Mouse (Mus musculus): Measurements from ENCODE around the gene Gbx2. TPM values are rescaled to one million over a fixed set of nuclear protein-coding genes. Genes with fewer than 3 reads are reported as not detected.

Gbx2 gene
- polyA plus RNA-seq (2015; fragmentation: Nextera tagmentation; extraction: Ambion mirVana): 0.10 TPM in 1 of 2 replicates, not detected in the other

DNA sequence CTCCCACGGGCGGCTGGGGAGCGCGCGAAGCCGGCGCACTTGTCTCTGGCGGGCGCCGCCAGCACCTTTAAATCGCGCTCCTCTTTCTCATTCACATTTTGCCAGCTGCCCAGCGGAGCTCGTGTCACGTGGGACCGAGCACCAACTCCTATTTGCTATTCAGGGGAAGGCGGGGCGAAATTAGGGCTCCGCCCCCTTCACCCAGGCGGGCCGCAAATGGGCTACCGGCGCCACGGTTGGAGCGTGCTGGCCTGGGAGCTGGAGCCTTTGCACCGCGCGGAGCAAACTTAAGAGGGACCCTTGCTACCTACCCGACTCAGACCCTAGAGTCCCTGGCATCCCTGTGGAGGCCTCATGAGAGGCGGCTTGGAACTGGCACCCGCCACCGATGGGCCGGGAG lies at the start of gene Gbx2:
TSS of gene Gbx2 (minus strand) at position 60 of the 400 bp plus-strand sequence.
- ATAC-seq (replicated peaks; ENCODE audit: low FRiP score): peak; percentile 76
- no peak within 1 kb of the TSS for H3K27ac ChIP-seq
- peak within 1 kb of the TSS; percentile 7; the same call in 1 of the 2 replicates for H3K9ac ChIP-seq
- H3K36me3 ChIP-seq: no peaks in the 10 kb centered on the region
- H3K4me3 ChIP-seq (replicated peaks): peak within 1 kb of the TSS; percentile 47
- H3K27me3 ChIP-seq: peaks cover 99% of the 10 kb centered on the region
- H3K4me1 ChIP-seq: peaks cover 49% of the 10 kb centered on the region
- H3K9me3 ChIP-seq (replicated peaks): no peaks in the 10 kb centered on the region
- H3K4me2 ChIP-seq: peak within 1 kb of the TSS; percentile 79
- WGBS: under 1% methylated on average over 33 of the region's 33 CpGs

GRCm38 (mm10) chr1:89977261-89977660 lies 46.3 kb upstream of the Gbx2 start:
- Histone ChIP-seq H3K4me3 (replicated peaks) (no peak overlapping the region), H3K4me1 (no peaks in the 10 kb centered on the region), H3K4me2 (no peak overlapping the region), H3K27me3 (peaks cover 25% of the 10 kb centered on the region), H3K9ac (no peak overlapping the region), H3K36me3 (no peaks in the 10 kb centered on the region), H3K27ac (no peak overlapping the region), H3K9me3 (replicated peaks) (no peaks in the 10 kb centered on the region)
- 93% methylated on average over 8 of the region's 8 CpGs for WGBS
- ATAC-seq (replicated peaks; ENCODE audit: low FRiP score): no peak

DNA sequence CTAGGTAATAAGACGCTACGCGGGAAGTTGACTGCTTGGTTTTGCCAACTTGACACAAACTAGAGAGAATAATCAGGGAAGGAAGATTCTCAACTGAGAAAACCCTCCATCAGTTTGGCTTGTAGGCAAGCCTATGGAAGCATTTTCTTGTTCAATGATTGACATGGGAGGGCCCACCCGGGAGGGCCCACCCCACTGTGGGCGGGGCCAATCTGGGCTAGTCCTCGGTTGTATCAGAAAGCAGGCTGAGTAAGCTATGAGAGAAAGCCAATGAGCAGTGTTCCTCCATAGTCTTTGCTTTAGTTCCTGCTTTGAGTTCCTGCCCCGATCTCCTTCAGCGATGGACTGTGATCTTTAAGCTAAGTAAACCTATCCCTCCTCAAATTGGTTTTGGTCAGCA lies 45.4 kb upstream of the Gbx2 start:
- Histone ChIP-seq H3K9me3 (replicated peaks) (no peaks in the 10 kb centered on the region), H3K27me3 (peaks cover 33% of the 10 kb centered on the region), H3K4me2 (no peak overlapping the region), H3K9ac (no peak overlapping the region), H3K27ac (no peak overlapping the region), H3K4me1 (no peaks in the 10 kb centered on the region), H3K4me3 (replicated peaks) (no peak overlapping the region), H3K36me3 (no peaks in the 10 kb centered on the region)
- 83% methylated on average over 8 of the region's 8 CpGs for WGBS
- no peak for ATAC-seq (replicated peaks; ENCODE audit: low FRiP score)

- Histone ChIP-seq H3K9ac (no peak overlapping the region), H3K9me3 (replicated peaks) (no peaks in the 10 kb centered on the region), H3K36me3 (no peaks in the 10 kb centered on the region), H3K4me1 (no peaks in the 10 kb centered on the region), H3K4me3 (replicated peaks) (no peak overlapping the region), H3K27me3 (peaks cover 52% of the 10 kb centered on the region), H3K27ac (no peak overlapping the region), H3K4me2 (no peak overlapping the region)
- WGBS: 77% methylated on average over 8 of the region's 8 CpGs
- ATAC-seq (replicated peaks; ENCODE audit: low FRiP score): no peak
Observed at GRCm38 (mm10) chr1:89974541-89974940, 43.6 kb upstream of the Gbx2 start.

GRCm38 (mm10) chr1:89971848-89972247 lies 40.9 kb upstream of the Gbx2 start:
- no peak for ATAC-seq (replicated peaks; ENCODE audit: low FRiP score)
- Histone ChIP-seq H3K27ac (no peak overlapping the region), H3K36me3 (no peaks in the 10 kb centered on the region), H3K4me3 (replicated peaks) (no peak overlapping the region), H3K27me3 (peaks cover 66% of the 10 kb centered on the region), H3K9ac (no peak overlapping the region), H3K9me3 (replicated peaks) (no peaks in the 10 kb centered on the region), H3K4me1 (peaks cover 13% of the 10 kb centered on the region), H3K4me2 (no peak overlapping the region)
- WGBS: 39% methylated on average over 8 of the region's 8 CpGs

DNA sequence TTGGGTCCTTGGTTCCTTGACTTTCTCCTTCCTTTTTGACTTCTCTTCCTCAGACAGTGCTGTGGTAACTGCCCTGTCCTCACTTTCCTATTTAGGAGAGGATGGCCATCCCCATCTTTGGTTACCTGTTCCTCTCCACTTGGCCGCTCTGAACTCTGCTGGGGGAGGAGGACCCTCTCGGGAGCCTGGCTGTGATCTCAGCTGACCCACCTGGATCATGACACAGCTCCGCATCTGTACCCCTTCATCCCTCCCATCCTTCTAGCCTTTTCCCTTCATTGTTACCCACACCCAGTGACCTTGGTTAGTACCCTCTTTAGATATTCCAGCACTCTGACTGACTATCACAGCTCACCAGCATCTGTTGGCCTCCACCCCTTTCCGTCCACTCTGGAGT lies 38.7 kb upstream of the Gbx2 start:
- no peak overlapping the region for H3K4me2 ChIP-seq
- no peak overlapping the region for H3K27ac ChIP-seq
- peaks cover 13% of the 10 kb centered on the region for H3K4me1 ChIP-seq
- no peaks in the 10 kb centered on the region for H3K36me3 ChIP-seq
- H3K27me3 ChIP-seq: peaks cover 85% of the 10 kb centered on the region
- no peak for ATAC-seq (replicated peaks; ENCODE audit: low FRiP score)
- no peak overlapping the region for H3K9ac ChIP-seq
- no peak overlapping the region for H3K4me3 ChIP-seq (replicated peaks)
- 79% methylated on average over 4 of the region's 4 CpGs for WGBS
- no peaks in the 10 kb centered on the region for H3K9me3 ChIP-seq (replicated peaks)

GRCm38 (mm10) chr1:89969072-89969713 lies 38.2 kb upstream of the Gbx2 start:
- 44% methylated on average over 10 of the region's 10 CpGs for WGBS
- Histone ChIP-seq H3K27ac (no peak overlapping the region), H3K4me3 (replicated peaks) (peak overlapping the region; percentile 62), H3K9ac (no peak overlapping the region), H3K36me3 (no peaks in the 10 kb centered on the region), H3K9me3 (replicated peaks) (no peaks in the 10 kb centered on the region), H3K27me3 (peaks cover 87% of the 10 kb centered on the region), H3K4me2 (peak overlapping the region; percentile 93; the same call in 1 of the 2 replicates), H3K4me1 (peaks cover 16% of the 10 kb centered on the region)
- no peak for ATAC-seq (replicated peaks; ENCODE audit: low FRiP score)

GRCm38 (mm10) chr1:89968111-89968851 lies 37.3 kb upstream of the Gbx2 start:
- Histone ChIP-seq H3K9me3 (replicated peaks) (no peaks in the 10 kb centered on the region), H3K27ac (no peak overlapping the region), H3K4me1 (peaks cover 16% of the 10 kb centered on the region), H3K9ac (peak overlapping the region; percentile 37), H3K4me2 (peak overlapping the region; percentile 93), H3K4me3 (replicated peaks) (peak overlapping the region; percentile 62), H3K36me3 (no peaks in the 10 kb centered on the region), H3K27me3 (peaks cover 95% of the 10 kb centered on the region)
- WGBS: under 1% methylated on average over 95 of the region's 95 CpGs
- no peak for ATAC-seq (replicated peaks; ENCODE audit: low FRiP score)

DNA sequence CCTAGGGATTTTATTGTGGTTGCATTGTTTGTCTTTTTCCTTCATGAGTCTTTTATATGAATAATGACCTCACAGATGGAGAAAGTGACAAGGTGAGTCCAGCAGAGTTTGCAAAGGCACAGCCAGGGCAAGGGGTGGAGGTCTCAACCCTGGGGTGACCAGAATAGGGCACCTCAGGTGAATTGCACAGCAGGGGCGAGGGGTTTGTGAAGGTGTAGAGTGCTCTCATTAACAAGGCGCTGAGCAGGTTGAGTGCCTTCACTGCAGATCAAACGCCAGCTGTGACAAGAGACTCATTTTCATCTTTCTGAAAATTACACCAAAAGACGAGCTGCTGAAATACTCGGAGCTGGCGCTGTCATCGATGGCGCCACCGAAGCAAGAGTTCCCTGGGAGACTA lies 36.6 kb upstream of the Gbx2 start:
- no peak for ATAC-seq (replicated peaks; ENCODE audit: low FRiP score)
- H3K9me3 ChIP-seq (replicated peaks): no peaks in the 10 kb centered on the region
- H3K27me3 ChIP-seq: peaks cover 97% of the 10 kb centered on the region
- peak overlapping the region; percentile 93 for H3K4me2 ChIP-seq
- peaks cover 16% of the 10 kb centered on the region for H3K4me1 ChIP-seq
- H3K27ac ChIP-seq: no peak overlapping the region
- no peaks in the 10 kb centered on the region for H3K36me3 ChIP-seq
- H3K9ac ChIP-seq: no peak overlapping the region
- WGBS: 14% methylated on average over 9 of the region's 9 CpGs
- H3K4me3 ChIP-seq (replicated peaks): 0 out of 2 replicates have a peak overlapping the region, but pooled peaks have one; percentile 62

DNA sequence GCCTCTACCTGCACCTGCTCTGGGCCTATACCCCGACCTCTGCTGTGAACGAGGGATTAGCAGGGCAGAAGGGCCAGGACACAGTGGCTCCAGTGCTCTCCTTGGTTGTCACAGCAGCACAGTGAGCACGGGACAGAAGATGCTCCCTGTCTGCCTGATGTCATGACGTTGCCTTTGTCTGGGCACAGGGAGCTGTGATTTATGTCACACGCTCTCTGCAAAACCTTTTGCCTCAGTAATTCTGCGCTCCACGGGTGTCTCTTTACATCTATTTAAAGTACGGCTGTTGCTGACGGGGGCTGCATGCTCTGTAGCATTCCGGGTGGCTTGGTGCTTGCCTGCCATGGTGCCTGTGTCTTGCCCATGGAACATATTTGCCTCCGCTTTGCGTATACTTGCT lies 33.4 kb upstream of the Gbx2 start:
- H3K27me3 ChIP-seq: peaks cover 91% of the 10 kb centered on the region
- WGBS: 47% methylated on average over 12 of the region's 12 CpGs

DNA sequence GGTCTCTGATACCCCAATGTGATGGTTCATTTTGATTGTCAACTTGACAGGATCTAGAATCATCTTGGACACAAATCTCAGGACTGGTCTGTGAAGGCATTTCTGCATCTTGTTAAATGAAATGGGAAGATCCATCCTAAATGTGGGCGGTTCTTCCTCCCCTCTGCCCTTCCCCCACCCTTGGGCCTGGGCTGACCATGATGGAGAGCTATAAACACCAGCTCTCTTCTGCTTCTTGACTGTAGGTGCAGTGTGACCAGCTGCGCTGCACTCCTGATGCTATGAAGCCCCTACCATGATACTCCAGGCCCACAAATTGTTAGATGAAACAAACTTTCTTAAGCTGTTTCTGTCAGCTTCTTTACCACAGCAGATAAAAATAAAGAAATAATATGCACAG lies 32.3 kb upstream of the Gbx2 start:
- H3K9ac ChIP-seq: no peak overlapping the region
- no peaks in the 10 kb centered on the region for H3K36me3 ChIP-seq
- 84% methylated on average over 2 of the region's 2 CpGs for WGBS
- H3K9me3 ChIP-seq (replicated peaks): no peaks in the 10 kb centered on the region
- H3K27me3 ChIP-seq: peaks cover 90% of the 10 kb centered on the region
- no peak overlapping the region for H3K4me3 ChIP-seq (replicated peaks)
- ATAC-seq (replicated peaks; ENCODE audit: low FRiP score): no peak
- peaks cover 15% of the 10 kb centered on the region for H3K4me1 ChIP-seq
- no peak overlapping the region for H3K4me2 ChIP-seq
- no peak overlapping the region for H3K27ac ChIP-seq

More for the DNA sequence above, 33.4 kb upstream of the Gbx2 start:
- H3K4me3 ChIP-seq (replicated peaks): no peak overlapping the region
- no peak overlapping the region for H3K27ac ChIP-seq
- peaks cover 22% of the 10 kb centered on the region for H3K4me1 ChIP-seq
- no peaks in the 10 kb centered on the region for H3K36me3 ChIP-seq
- no peak overlapping the region for H3K4me2 ChIP-seq
- H3K9me3 ChIP-seq (replicated peaks): no peaks in the 10 kb centered on the region
- H3K9ac ChIP-seq: no peak overlapping the region
- no peak; the same call in 1 of the 2 replicates for ATAC-seq (replicated peaks; ENCODE audit: low FRiP score)

GRCm38 (mm10) chr1:89962092-89962491 lies 31.1 kb upstream of the Gbx2 start:
- no peak for ATAC-seq (replicated peaks; ENCODE audit: low FRiP score)
- 10% methylated on average over 13 of the region's 13 CpGs for WGBS
- peak overlapping the region; percentile 14; the same call in 1 of the 2 replicates for H3K4me2 ChIP-seq

More at GRCm38 (mm10) chr1:89962092-89962491, 31.1 kb upstream of the Gbx2 start:
- Histone ChIP-seq H3K27me3 (peaks cover 82% of the 10 kb centered on the region), H3K27ac (no peak overlapping the region), H3K9me3 (replicated peaks) (no peaks in the 10 kb centered on the region), H3K4me1 (peaks cover 9% of the 10 kb centered on the region; the same call in 1 of the 2 replicates), H3K4me3 (replicated peaks) (no peak overlapping the region), H3K9ac (no peak overlapping the region), H3K36me3 (no peaks in the 10 kb centered on the region)
